Mouse (Mus musculus) kidney, postnatal 36 days (tissue): Measurements from ENCODE around the gene Zbed3.

ENCODE experiments used
- DNase-seq, 2 experiments: peaks; one replicate each; pipeline ENCODE4 v3.0.0; 2021 to 2022; ENCODE audit warnings: mixed read lengths in 2 of 2

Zbed3 gene

DNA sequence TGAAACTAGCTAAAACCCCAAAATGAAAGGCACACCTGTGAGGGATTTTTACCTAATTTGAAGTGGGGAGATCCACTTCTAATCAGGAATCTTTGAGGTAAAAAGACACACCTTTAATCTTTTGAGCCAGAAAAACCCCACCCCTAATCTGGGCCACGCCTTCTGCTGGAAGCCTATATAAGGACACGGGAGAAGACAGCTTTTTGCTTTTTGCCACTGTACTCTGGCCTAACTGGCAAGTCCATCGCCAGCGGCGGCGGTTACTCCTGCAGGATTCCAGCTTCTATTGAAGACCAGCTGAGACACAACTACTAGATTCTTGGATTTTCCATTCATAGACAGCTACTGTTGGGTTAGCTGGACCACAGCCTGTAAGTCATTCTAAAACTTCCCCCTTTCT, at the start of gene Zbed3:
Zbed3 (plus strand) TSS at position 213 of the 400 bp plus-strand sequence.
- peak; percentile 55 to 72 for DNase-seq

DNA sequence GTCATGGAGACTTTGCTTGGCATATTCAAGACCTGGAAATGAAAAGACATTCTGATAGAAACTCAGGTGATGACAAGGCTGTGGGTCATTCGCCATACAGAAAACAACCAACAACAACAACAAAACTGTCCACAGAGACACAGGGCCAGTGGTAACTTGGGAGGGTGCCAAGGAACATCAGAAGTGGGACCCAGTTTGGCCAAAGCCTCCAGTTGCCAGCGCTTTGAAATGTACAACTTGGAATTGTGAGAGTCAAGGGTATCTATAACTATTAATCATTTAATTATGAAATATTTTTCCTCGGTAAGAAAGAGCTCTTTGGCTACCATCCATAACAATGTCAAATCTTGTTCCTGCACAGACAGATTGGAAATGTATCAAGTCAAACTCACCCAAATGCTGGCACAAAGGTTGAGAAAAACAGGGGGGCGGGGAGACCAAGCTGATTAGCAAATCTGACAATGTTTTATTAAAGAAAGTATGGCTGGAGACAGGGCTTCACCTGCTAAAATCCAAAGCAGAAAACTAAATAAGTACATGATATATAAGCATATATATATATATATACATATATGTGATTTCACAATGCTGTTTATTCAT, 44.9 kb upstream of the Zbed3 start:
- no peak for DNase-seq

DNA sequence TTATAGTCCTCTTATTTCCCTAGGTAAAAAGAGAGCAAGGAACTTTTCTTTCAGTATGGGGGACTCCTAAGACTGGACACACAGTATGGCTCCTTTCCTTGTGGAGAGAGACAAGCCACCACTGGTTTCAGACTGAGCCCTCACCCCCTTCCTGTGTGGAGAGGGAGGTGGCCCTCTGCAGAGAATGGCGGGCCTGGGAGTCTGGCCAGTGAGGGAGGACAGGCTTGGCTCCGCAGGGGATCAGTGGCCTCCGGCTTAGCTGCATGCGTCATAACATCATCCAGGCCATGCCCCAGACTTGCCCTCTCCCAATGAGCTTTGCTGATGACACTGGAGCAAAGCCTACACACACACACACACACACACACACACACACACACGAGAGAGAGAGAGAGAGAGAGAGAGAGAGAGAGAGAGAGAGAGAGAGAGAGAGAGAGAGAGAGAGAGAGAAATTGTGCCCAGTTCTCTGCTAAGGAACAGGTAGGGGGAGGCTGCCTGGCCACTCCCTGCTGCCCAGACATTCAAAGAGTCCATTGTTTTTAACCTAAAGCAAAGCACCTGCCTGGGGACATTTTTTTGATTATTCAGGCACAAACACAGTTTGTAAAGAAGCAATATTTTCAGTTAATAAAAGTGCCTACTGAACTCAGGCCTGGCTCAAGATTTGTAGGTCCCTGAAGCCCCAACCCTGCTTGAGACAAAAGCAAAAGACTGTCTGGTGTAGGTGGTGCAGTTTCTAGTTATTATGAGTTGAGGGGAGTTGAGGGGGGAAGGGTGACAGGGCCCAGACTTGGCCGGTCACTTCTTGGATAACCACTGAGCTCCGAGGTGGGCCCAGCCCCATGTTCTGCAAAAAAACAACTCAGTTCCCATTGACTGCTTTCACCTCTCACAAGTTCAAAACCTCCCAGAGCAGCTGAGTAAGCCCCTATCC, 41.4 kb upstream of the Zbed3 start:
- DNase-seq = peak; percentile 51 to 57

DNA sequence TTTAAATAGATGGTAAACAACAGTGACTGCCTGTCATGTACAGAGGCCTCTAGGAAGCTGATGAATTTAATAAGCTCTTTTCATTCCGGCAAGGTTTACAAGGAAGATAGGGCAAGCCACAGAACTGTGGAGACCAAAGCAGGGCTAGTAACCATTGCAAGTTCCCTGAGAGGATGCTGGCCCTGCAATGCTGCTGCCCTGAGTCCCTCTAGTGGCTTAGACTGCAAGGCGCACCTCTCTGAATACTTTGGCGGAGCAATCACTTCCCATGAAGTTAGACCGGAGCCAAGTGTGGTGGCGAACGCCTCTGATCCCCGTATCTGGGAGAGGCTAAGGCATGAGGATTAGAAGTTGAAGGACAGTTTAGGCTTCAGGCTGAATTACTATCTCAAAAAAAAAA, 36.4 kb upstream of the Zbed3 start:
- DNase-seq = peak; percentile 84 to 85

DNA sequence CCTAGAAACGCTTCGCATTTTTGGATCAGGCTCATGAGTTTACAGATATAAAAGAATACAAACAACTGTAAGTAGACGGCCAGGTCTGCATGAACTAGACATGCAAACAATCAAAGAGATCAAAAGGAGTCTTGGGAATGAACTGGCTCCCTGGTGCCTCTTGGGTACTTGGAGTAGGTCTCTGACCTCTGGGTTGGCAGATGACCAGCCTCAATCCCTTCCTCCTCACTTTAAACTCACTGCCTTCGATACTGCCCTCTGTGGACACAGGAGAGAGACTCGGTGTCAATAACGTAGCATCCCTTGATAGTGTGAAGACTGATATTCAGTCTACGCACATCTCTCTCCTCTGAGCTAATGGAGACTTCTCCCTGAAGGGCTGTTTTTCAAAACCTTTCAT, 35.4 kb upstream of the Zbed3 start:
- DNase-seq = peak; percentile 53 to 60

DNA sequence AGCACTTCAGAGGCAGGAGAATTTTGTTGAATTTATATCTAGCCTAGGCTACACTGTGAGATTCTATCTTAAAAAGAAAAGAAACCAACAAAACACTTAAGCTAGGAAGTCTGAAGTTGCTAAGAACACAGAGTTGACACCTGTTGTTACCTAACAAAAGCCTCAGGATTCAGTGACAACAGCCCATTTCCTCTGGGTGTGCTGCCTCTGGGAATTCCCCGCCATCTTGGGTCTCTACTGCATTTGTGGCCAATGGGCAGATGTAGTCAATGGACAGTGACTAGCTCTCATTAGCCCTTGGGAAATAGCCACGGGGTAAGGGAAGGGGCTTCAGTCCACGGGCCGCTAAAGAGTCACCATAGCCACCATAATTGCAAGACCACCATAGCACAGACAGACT, 31.4 kb upstream of the Zbed3 start:
- DNase-seq = no peak

DNA sequence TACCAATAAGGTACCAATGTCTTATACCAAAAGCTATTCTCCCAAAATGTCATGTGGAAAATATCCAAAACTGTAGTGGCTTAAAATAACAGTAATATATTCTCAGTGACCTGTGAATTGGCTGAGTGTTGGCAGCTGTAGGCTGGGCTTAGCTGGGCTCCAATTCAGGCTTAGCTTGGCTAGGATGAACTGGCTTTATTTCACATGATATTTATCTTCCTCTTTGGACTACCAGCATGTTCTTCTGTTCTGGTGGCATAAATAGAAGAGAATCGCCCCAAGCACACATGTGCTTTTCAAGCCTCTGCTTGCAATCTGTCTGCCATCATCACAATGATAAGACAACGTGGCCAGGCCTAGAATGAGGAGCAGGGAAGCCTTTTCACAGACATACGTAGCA, 23.5 kb upstream of the Zbed3 start:
- DNase-seq = no peak

DNA sequence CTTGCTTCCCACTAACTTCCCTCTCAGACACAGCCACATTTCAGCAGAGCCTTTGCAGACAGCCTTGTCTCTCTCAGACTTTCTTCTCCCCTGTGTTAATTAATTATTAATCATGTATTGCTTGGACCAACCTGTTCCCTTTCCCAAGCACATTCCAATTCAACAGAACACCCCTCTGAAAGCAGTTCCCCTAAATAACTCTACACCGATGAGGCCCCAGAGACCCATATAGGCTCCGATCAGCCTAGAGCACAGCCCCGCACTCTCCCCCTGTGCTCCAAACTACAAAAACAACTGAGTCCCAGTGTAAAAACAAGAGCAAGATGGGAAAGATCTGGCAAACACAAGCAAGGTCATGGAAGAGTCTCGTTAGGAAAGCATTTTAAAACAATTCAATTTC, 16.8 kb upstream of the Zbed3 start:
- DNase-seq = no peak

DNA sequence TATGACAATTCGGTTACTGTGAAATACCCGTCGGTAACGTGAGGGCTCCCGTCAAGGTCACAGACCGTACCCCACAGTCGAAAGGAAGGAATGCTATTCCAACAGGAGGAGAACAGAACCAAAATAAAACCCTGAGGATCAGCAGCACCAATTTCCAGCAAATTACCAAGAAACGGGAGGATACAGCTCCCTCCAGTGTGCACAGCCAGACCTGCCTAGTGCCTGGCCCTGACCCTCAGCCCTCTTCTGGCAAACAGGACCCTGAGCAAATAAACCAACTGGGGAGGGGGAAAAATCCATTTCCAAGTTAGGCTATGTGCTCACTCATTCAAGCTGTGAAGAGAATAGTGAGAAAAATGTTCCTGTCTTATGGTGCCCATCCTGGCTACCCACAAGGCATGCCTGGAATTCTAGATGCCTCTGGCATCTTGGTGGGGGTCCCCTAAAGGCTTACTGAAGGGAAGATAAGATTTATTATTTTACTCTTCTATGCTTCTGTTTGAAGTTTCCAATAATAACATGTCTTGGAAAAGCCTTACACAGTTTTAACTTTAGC, 16.2 kb upstream of the Zbed3 start:
- DNase-seq = no peak

DNA sequence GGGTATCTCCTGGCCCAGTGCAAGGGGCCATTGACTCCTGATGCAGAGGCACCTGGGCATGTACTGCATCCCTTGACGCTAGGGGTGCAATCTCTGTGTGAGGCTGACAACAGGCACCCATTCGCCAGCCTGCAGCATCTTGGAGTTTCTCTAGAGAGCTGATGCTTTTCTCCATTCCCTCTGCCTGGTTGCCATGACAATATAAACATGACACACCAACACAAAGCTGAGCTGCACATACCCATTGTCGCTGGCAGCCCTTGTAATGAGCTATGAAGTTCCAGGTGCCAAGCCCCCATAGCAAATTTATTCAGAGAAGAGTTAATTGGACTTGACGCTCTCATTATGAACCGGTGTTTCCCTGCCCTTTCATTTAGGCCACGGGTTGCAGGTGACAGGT, 11.4 kb upstream of the Zbed3 start:
- DNase-seq = no peak

DNA sequence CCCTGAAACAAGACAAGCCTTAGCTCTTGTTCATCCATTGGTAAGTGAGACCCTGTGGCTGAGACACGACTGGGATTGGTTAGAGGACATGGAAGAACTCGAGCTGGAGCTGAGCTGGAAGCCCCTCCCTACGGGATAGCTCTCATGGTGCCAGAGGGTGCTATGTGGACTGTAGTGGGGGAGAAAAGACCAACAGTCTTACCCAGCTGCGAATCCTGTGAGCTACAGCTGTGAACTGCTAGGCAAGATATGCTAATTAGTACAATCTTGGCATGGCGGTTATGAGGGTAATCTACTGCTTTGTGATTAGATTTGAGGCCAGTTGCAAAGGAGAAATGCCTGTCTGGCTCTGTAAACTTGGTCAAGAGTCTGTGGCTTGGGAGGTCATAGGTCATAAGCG, 4.3 kb upstream of the Zbed3 start:
- no peak for DNase-seq

DNA sequence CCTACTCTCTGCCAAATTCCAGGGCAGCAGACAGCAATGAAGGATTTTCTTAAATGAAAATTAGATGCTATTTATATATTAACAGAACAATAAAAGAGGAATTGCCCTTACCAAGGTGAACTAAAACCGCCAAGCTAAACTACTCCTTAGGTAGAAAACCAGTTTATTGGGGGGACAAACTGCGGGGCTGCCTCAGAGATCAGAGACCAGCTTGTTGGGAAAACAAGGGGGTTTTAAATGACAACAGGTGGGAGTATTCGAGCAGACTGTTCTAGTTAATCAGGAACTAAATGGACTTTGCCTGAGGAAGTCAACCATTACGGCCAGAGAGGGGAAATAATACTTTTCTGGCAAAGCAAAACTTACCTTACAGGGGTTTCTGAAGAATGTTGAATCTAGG, 3.0 kb upstream of the Zbed3 start:
- peak; percentile 33 to 67 for DNase-seq

DNA sequence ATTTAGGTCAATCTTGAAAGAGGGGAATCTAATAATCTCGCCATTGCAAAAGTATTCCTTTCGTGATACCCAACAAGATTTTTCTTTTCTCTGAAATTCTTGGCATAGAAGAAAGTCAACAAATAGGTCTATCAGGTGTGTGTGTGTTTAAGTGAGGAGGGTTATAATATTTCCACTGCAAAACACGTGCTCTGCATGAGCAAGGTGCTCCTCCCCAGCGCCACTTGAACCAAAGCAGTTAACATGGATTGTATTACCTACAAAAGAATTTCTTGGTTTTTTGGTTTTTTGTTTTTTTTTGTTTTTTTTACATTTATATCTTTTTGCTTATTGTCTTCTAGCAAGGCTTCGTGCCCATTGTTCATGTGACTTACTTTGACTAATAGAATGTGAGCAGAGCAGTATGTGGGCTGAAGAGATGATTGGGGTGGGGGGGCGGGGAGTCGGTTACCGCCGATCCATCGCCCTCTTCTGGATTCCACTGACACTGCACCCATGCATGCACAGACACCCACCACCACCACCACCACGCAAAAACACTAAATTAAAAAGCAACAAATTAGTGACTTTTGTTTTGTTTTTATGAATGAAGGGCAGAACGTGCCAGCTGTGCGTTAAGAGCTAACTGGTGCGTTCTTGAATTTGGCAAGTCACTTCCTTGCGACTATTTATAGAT, 676 bp downstream of the Zbed3 start:
- DNase-seq = peak; percentile 79 to 90

DNA sequence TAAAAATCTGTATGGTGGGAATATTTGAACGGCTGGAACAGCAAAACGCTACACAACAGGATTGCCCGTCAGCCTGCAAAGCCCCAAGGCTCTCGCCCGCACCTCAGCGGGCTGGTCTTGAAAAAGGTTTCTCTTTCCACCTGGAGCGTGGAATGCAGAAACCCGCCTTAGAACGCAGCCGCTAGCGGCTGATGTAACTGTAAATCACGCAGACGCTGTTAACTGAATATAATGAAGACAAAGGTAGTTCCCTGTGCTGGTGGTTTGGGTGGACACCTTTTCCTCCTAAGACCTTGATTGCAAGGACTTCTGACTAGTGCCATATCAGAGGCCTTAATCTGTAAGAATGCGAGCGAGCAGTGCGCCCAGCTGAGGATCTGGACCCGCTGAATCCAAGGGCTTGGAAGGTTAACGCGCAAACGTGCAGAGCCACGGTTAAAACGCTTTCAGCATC, 1.2 kb downstream of the Zbed3 start:
- peak in 1 of 2 experiments; percentile 51 for DNase-seq

DNA sequence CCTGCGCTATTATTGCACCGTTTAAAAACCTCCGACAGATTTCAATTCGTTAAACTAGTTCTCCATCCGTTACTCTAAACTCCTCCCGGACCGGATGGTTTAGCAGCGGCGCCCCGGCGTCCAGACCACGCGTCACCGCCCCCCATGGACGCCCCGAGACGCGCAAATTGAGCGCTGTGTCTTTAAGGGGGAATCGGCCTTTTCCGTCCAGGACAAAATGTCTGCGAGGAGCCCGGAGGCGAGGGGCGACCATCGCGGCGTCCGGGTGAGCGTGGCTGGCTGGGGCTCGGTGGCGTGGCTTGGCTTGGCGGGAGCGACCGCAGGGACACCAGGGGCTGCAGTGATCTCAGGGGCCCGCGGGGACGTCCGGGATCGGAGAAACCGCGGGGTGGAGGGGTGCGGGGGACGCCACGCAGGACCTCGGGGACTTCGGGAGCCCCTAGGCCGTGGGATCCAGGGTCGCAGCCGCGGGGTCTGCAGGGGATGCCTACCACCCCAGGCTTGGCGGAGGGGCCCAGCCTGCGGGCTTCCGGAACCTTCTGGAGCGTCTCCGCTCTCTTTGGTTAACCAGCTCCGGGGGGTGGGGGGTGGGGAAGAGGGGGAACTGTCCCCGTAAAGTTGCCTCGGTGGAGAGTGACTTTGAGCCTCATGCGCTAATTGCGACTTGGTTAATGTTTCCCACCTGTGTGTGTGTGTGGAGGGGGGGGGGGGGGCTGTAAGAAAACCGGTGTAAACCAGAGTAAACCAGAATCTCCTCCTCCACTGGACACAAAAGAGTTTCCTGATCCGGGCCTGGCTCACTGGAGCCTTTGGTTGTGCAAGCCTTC, 1.9 kb downstream of the Zbed3 start:
- DNase-seq = peak; percentile 82 to 89

DNA sequence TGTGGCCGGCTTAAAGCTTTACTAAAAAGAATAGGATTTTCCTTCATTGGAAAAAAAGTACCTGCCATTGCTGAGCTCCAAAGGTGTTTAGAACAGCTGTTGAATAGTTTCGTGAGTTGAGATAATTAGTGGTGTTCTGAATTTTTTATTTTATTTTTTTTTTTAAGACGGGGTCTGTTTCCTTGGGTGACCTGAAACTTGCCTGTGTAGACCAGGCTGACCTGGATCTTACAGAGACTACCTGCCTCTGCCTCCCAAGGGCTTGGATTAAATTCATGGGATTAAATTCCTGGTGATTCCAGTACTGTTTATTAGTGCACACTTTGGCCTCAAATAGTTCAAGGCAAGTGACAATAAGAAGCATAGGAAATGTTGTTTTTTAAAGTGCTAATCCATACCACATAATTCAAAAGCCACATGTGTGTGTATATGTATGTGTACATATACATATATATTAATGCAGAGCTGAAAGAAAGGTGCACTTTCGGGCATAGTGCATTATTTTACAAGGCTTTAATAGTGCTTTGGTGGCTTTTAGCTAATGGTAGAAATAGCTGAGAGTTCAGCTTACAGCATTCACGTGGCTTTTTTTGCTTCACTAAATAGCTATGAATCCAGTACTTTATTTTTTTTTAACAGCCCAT, 2.6 kb downstream of the Zbed3 start:
- DNase-seq = no peak

DNA sequence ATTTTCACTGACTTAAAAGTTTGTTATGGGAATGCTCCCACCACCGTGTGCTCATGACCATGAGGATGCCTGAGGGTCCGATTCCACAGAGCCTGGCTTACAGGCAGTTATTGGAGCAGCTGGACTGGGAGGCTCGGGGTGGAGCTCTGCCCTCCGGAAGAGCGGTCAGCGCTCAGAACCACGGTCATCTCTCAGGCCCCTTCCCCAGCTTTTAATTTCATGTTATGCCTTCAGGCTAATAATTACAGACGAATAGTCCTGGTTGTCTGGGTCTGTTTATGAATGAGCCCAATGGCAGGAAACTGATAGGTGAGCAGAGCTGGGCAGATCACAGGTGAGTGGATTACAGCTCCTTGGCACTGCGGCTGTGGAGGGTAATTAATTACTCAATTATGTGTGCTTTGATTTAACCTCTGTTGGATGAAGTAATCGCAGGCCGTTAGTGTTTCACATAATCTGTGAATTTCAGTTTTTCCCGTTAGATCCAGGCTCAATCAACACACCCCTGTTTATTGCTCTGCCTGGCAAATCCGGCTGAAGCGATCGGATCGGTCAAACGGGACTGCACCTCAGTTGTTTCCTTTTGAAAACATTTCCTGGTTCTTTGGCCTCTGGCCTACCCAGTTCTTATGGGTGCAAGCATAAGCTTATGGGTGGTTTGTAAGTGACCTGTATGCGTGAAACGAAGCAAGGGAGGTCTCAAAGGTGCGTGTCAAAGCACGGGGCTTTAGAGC, 3.4 kb downstream of the Zbed3 start:
- DNase-seq = peak in 1 of 2 experiments; percentile 31

DNA sequence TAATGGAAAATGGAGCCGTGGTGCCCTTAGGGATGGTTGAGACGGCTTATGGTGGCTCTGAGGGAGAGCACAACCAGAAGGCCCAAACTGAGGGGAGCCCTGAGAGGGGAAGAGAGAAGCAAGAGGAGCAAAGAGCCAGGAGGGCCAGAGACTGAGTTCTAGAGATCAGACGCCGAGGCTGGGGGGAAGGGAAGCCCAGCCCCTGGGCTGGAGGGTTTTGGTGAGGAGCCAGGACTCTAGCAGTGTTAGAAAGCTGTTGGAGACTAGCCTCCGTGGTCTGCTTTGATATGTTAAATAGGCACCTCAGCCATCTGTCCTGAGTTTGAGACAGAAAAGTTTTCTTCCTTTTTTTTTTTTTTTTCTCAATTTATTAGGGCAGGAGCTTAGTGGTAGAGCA, 3.9 kb downstream of the Zbed3 start:
- DNase-seq = peak; percentile 57 to 64

DNA sequence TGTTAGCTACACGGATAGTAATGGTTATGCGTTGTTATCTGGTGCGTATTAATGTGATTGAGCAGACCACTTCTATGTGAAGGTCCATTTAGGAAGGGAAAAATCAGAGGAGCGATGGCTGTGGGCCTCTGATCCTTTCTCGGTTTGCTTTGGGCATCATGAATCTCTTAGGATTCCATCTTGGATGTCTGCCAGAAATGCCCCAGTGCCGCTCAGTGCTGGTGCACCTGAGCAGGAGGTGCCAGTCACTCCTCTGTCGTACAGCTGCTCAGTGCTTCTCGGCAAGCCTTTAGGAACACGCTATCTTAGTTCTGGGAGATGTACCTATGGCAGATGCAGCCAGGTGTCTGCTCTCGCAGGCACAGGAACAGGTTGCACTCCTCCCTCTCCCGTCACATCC, 5.4 kb downstream of the Zbed3 start:
- peak in 1 of 2 experiments; percentile 48 for DNase-seq

DNA sequence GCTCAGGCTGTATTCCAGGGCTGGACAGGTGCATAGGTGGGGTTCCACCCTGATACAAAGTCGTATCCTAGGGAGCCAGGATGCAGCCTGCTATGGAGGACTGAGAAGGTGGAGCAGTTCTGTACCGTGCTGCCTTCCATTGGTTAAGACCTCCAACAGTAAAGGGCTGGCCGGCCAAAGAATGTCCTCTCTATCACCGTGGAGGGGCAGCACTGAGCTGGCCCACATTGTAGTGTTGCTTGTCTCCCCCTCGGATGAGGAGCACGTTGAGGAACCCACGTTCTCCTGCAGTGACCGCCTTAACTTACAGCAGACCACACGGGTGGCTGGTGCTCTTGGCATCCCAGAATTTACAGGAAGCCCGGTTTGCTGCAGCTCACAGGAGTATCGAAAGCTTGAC, 7.1 kb downstream of the Zbed3 start:
- no peak for DNase-seq
